Mouse (Mus musculus): ENCODE measurements around the gene Kdelr1.
"Not testable (repeated sequence)": the region's sequence is repeated elsewhere in the genome, so short reads cannot be mapped to it uniquely, and the experiment has no call there.

GRCm38 (mm10) chr7:45898125-45898524 lies 25.6 kb downstream of the Kdelr1 start:
- TF ChIP-seq CTCF, POLR2A (IDR thresholded peaks at IDR 0.05; ENCODE audit: insufficient read depth, low read depth, low read length): not testable (repeated sequence)

Measured in olfactory bulb, adult 2 months (tissue).